Mouse (Mus musculus) myocyte (in vitro differentiated cells): Measurements from ENCODE around the gene Ldhc.

ENCODE experiments used
- CEBPB ChIP-seq: IDR thresholded peaks from 2 replicates; pipeline ENCODE4 v1.6.1; 2011; ENCODE audit warnings: mild to moderate bottlenecking, moderate library complexity; ENCODE audit not compliant: poor library complexity, insufficient read depth, severe bottlenecking
- E2F4 ChIP-seq: IDR thresholded peaks from one replicate; pipeline ENCODE4 v1.6.1; 2011; ENCODE audit warnings: mild to moderate bottlenecking, control low read depth, moderate library complexity; ENCODE audit not compliant: insufficient read depth
- MAX ChIP-seq: IDR thresholded peaks from one replicate; pipeline ENCODE4 v1.6.1; 2011; ENCODE audit warnings: low read depth, mild to moderate bottlenecking, control low read depth
- MYOD1 ChIP-seq, 3 experiments: IDR thresholded peaks; one replicate each; pipeline ENCODE4 v1.6.1; 2011; ENCODE audit warnings: control low read depth in 2 of 3, low read depth in 2 of 3, mild to moderate bottlenecking in 2 of 3, moderate library complexity in 1 of 3; ENCODE audit not compliant: insufficient read length in 2 of 3, control insufficient read depth in 1 of 3
- POLR2A ChIP-seq: IDR thresholded peaks from one replicate; pipeline ENCODE4 v1.6.1; 2011; ENCODE audit warnings: low read depth, mild to moderate bottlenecking, control low read depth, moderate library complexity; ENCODE audit not compliant: insufficient read length
- POLR2AphosphoS2 ChIP-seq: IDR thresholded peaks from one replicate; pipeline ENCODE4 v1.6.1; 2011; ENCODE audit warnings: low read depth, control low read depth; ENCODE audit not compliant: insufficient read length
- SRF ChIP-seq: IDR thresholded peaks from one replicate; pipeline ENCODE4 v1.6.1; 2011; ENCODE audit warnings: low read depth; ENCODE audit not compliant: control insufficient read depth, insufficient read length
- TCF12 ChIP-seq: IDR thresholded peaks from one replicate; pipeline ENCODE4 v1.6.1; 2011; ENCODE audit warnings: mild to moderate bottlenecking, control low read depth; ENCODE audit not compliant: poor library complexity, insufficient read depth, severe bottlenecking
- TCF3 ChIP-seq: IDR thresholded peaks from one replicate; pipeline ENCODE4 v1.6.1; 2011; ENCODE audit warnings: low read depth, control low read depth; ENCODE audit not compliant: insufficient read length
- USF1 ChIP-seq: IDR thresholded peaks from one replicate; pipeline ENCODE4 v1.6.1; 2011; ENCODE audit warnings: low read depth, mild to moderate bottlenecking, control low read depth, moderate library complexity

- no peak for TF ChIP-seq POLR2A
- no peak for TF ChIP-seq MYOD1 (IDR thresholded peaks at IDR 0.05; ENCODE audit: control insufficient read depth in 1 of 3, insufficient read length in 2 of 3, low read depth in 2 of 3)
- no peak for TF ChIP-seq E2F4
- TF ChIP-seq TCF12: no peak
- TF ChIP-seq POLR2AphosphoS2: no peak
- TF ChIP-seq MAX: no peak
- no peak for TF ChIP-seq USF1
- TF ChIP-seq SRF: no peak
- no peak for TF ChIP-seq CEBPB
- TF ChIP-seq TCF3: no peak
These were observed 31.1 kb upstream of the Ldhc start for GRCm38 (mm10) chr7:46829911-46830310.
